Mouse (Mus musculus): ENCODE results near the gene Hormad2. TPM values are rescaled to one million over a fixed set of nuclear protein-coding genes. Genes with fewer than 3 reads are reported as not detected.

The Hormad2 gene
- 0.10 and 0.28 TPM in 2 replicates for polyA plus RNA-seq (2012; rRNA removed)

DNA sequence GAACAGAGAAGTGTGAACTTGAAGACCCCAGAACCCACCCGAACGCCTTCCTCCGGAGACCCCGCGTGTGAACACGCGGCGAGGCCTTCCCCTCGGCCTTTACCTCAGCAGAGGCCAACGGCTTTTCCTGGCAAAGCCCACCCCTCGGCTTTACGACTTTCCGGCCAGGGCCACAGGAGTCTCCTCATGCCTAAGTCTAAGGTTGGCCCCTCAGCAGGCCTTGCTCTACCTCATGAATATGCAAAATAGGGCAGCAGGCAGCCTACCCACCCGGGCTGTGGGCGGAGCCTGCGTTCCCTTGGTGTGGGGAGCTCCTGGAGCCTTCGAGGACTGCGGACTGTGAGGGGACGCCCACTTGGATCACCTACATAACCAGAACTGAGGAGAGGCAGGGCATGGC is at the start of gene Hormad2:
Hormad2 (minus strand) TSS at position 128 of the 400 bp plus-strand sequence.
- peak; percentile 44 for DNase-seq

DNA sequence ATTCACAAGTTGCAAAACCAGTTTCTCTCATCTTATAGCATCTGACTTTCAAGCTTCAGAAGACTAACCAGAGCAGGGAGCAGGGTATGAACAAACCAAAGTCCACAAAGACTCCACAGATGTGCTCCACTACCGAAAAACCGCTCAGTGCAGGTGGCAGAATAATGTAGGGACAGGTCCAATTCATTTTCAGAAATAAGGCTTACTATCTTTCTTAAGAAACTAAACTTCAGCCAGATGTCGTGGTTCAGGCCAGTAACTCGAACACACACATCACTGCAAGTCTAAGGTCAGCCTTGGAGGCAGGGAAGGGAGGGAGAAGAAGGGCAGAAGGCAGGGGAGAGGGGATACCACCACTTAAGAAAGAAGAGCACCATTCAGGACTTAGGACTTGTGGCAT is 48.3 kb upstream of the Hormad2 start:
- no peak for TF ChIP-seq CTCF (IDR thresholded peaks at IDR 0.05; ENCODE audit: borderline replicate concordance, control insufficient read depth, extremely low read depth, insufficient read depth, low read length, poor library complexity)
- TF ChIP-seq POLR2A (IDR thresholded peaks at IDR 0.05; ENCODE audit: control insufficient read depth, extremely low read depth, insufficient read depth, low read length, poor library complexity), result no peak
- DNase-seq, result no peak
- Histone ChIP-seq H3K36me3 (ENCODE audit: control insufficient read depth, insufficient read depth, low read length) (peaks cover 83% of the 10 kb centered on the region), H3K4me1 (replicated peaks; ENCODE audit: control insufficient read depth, insufficient read depth, low read length) (no peaks in the 10 kb centered on the region), H3K27ac (ENCODE audit: control insufficient read depth, insufficient read depth, low read length) (no peak overlapping the region), H3K4me3 (ENCODE audit: control insufficient read depth, insufficient read depth, low read length) (no peak overlapping the region), H3K27me3 (ENCODE audit: control insufficient read depth, insufficient read depth, low read length) (no peaks in the 10 kb centered on the region)
- 96% methylated on average over 4 of the region's 4 CpGs for WGBS

More for the DNA sequence above, at the start of gene Hormad2:
- no peak for TF ChIP-seq POLR2A (IDR thresholded peaks at IDR 0.05; ENCODE audit: control insufficient read depth, extremely low read depth, insufficient read depth, low read length, poor library complexity)
- TF ChIP-seq CTCF (IDR thresholded peaks at IDR 0.05; ENCODE audit: borderline replicate concordance, control insufficient read depth, extremely low read depth, insufficient read depth, low read length, poor library complexity), result no peak
- no peak within 1 kb of the TSS for H3K4me3 ChIP-seq (ENCODE audit: control insufficient read depth, insufficient read depth, low read length)
- H3K27ac ChIP-seq (ENCODE audit: control insufficient read depth, insufficient read depth, low read length), result no peak within 1 kb of the TSS
- no peaks in the 10 kb centered on the region for H3K27me3 ChIP-seq (ENCODE audit: control insufficient read depth, insufficient read depth, low read length)
- H3K36me3 ChIP-seq (ENCODE audit: control insufficient read depth, insufficient read depth, low read length), result no peaks in the 10 kb centered on the region
- H3K4me1 ChIP-seq (replicated peaks; ENCODE audit: control insufficient read depth, insufficient read depth, low read length), result no peaks in the 10 kb centered on the region
- 81% methylated on average over 19 of the region's 19 CpGs for WGBS

DNA sequence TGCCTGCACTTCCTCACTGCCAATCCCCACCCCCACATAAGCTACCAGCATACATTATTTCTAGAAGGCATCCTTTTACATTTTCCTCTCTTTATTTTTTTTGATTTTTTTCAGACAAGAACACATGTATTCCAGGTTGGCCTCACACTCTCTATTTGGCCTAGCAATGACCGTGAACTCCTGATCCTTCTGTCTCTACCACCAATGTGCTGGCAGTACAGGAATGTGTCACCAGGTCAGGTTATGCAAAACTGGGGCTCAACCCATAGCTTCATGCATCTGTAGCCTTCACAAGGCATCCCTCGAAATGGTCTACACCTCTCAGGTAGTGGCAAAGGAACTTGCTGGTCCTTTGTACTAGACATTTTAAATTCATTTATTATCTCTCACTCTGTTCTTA is 47.9 kb upstream of the Hormad2 start:
- TF ChIP-seq POLR2A (IDR thresholded peaks at IDR 0.05; ENCODE audit: control insufficient read depth, extremely low read depth, insufficient read depth, low read length, poor library complexity), result no peak
- TF ChIP-seq CTCF (IDR thresholded peaks at IDR 0.05; ENCODE audit: borderline replicate concordance, control insufficient read depth, extremely low read depth, insufficient read depth, low read length, poor library complexity), result no peak
- 97% methylated on average over 2 of the region's 2 CpGs for WGBS

DNA sequence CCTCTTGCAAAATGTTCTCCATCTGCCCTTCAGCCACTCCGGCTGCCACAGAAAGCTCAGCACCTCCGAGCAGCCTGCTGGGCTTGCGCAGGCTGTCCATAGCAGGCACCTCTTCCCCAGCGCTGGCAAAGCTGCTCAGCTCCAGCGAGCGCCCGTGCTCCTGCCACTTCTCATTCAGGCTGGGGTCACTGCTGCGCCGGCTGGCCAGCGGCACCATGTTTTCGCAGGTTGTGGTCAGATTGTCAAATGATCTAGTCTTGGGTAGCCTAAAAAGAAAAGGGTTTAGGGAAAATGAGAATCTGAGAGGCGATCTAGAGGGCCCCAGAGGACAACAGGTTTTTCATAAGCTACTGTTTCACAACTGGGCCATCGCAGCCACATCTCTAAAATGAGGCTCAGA is 47.5 kb upstream of the Hormad2 start:
- H3K36me3 ChIP-seq (ENCODE audit: control insufficient read depth, insufficient read depth, low read length), result peaks cover 91% of the 10 kb centered on the region
- no peak for TF ChIP-seq POLR2A (IDR thresholded peaks at IDR 0.05; ENCODE audit: control insufficient read depth, extremely low read depth, insufficient read depth, low read length, poor library complexity)
- TF ChIP-seq CTCF (IDR thresholded peaks at IDR 0.05; ENCODE audit: borderline replicate concordance, control insufficient read depth, extremely low read depth, insufficient read depth, low read length, poor library complexity), result no peak
- no peak for DNase-seq
- no peak overlapping the region for H3K27ac ChIP-seq (ENCODE audit: control insufficient read depth, insufficient read depth, low read length)
- no peaks in the 10 kb centered on the region for H3K4me1 ChIP-seq (replicated peaks; ENCODE audit: control insufficient read depth, insufficient read depth, low read length)
- no peak overlapping the region for H3K4me3 ChIP-seq (ENCODE audit: control insufficient read depth, insufficient read depth, low read length)
- WGBS, result 98% methylated on average over 13 of the region's 13 CpGs
- no peaks in the 10 kb centered on the region for H3K27me3 ChIP-seq (ENCODE audit: control insufficient read depth, insufficient read depth, low read length)

More for the DNA sequence above, 47.9 kb upstream of the Hormad2 start:
- DNase-seq, result no peak
- Histone ChIP-seq H3K4me1 (replicated peaks; ENCODE audit: control insufficient read depth, insufficient read depth, low read length) (no peaks in the 10 kb centered on the region), H3K27me3 (ENCODE audit: control insufficient read depth, insufficient read depth, low read length) (no peaks in the 10 kb centered on the region), H3K27ac (ENCODE audit: control insufficient read depth, insufficient read depth, low read length) (no peak overlapping the region), H3K36me3 (ENCODE audit: control insufficient read depth, insufficient read depth, low read length) (peaks cover 87% of the 10 kb centered on the region), H3K4me3 (ENCODE audit: control insufficient read depth, insufficient read depth, low read length) (no peak overlapping the region)

DNA sequence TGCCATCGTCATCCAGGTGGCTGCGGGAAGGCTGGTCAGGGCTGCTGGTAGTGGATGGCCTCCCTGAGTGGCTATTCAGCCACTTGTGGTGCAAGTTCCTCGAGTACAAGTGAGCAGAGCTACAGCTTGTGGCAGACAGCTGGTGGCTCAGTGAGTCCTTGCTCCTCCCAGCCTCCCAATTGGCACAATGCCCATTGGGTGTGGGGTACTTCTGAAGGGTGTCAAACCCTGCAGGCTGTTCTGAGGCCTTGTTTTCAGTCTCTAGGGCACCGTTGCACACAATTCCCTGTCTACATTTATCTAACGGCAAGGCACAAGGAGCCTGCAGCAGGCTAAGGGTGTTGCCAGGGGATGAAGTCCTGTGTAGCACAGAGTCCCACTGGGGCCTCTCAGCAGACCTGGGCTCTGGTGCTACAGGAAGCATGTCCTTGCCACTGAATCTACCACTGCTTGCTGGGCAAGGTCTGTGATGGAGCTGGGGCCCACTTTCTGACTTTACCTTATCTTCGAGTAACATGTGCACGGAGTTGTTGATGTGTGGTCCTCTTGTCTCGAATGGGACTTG is 46.6 kb upstream of the Hormad2 start:
- WGBS, result 91% methylated on average over 8 of the region's 8 CpGs

DNA sequence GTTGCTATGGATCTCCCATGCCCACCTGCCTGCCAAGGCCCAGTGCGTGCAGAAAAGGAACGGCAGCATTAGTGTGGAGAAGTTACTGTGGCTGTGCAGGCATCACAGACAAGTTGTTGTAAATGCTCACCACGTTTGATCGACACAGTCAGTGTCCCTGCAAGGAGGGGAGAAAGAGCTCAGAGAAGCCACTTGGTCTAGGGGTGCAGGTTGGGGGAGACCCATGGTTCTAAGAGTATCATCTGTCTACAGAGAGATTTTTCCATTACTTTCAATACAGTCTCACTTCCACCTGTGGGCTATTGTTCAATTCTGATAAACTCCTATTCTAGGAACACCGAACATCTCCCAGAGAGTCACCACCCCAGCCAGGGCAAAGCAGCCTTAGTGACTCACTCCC is 43.6 kb upstream of the Hormad2 start:
- H3K36me3 ChIP-seq (ENCODE audit: control insufficient read depth, insufficient read depth, low read length), result peaks cover 92% of the 10 kb centered on the region
- DNase-seq, result no peak
- no peaks in the 10 kb centered on the region for H3K4me1 ChIP-seq (replicated peaks; ENCODE audit: control insufficient read depth, insufficient read depth, low read length)
- no peak overlapping the region for H3K4me3 ChIP-seq (ENCODE audit: control insufficient read depth, insufficient read depth, low read length)
- H3K27me3 ChIP-seq (ENCODE audit: control insufficient read depth, insufficient read depth, low read length), result no peaks in the 10 kb centered on the region
- WGBS, result 94% methylated on average over 5 of the region's 5 CpGs
- no peak overlapping the region for H3K27ac ChIP-seq (ENCODE audit: control insufficient read depth, insufficient read depth, low read length)
- TF ChIP-seq POLR2A (IDR thresholded peaks at IDR 0.05; ENCODE audit: control insufficient read depth, extremely low read depth, insufficient read depth, low read length, poor library complexity) (no peak), CTCF (IDR thresholded peaks at IDR 0.05; ENCODE audit: borderline replicate concordance, control insufficient read depth, extremely low read depth, insufficient read depth, low read length, poor library complexity) (no peak)

More for the DNA sequence above, 46.6 kb upstream of the Hormad2 start:
- no peaks in the 10 kb centered on the region for H3K4me1 ChIP-seq (replicated peaks; ENCODE audit: control insufficient read depth, insufficient read depth, low read length)
- H3K27me3 ChIP-seq (ENCODE audit: control insufficient read depth, insufficient read depth, low read length), result no peaks in the 10 kb centered on the region
- TF ChIP-seq POLR2A (IDR thresholded peaks at IDR 0.05; ENCODE audit: control insufficient read depth, extremely low read depth, insufficient read depth, low read length, poor library complexity) (no peak), CTCF (IDR thresholded peaks at IDR 0.05; ENCODE audit: borderline replicate concordance, control insufficient read depth, extremely low read depth, insufficient read depth, low read length, poor library complexity) (no peak)
- H3K36me3 ChIP-seq (ENCODE audit: control insufficient read depth, insufficient read depth, low read length), result peaks cover 96% of the 10 kb centered on the region
- DNase-seq, result no peak
- H3K4me3 ChIP-seq (ENCODE audit: control insufficient read depth, insufficient read depth, low read length), result no peak overlapping the region
- H3K27ac ChIP-seq (ENCODE audit: control insufficient read depth, insufficient read depth, low read length), result no peak overlapping the region

DNA sequence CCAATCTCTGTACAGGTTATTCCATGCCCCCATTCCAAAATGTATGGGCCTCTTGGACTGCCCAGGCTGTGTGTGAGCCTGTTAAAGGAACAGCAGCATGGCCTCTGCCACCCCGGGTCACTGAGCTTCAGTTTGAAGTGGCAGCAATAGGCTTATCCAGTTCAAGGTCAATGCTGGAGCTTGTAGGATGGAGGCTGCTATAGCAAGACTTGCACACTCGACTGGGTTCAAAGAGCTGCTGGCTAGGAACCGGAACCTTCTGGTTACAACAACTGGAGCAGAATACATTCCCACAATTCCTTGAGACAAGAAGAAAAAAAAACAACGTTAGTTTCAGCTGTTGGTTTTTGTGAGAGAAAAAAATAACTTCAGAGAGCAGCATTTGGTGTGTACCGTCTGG is 41.7 kb upstream of the Hormad2 start:
- Histone ChIP-seq H3K27ac (ENCODE audit: control insufficient read depth, insufficient read depth, low read length) (no peak overlapping the region), H3K4me3 (ENCODE audit: control insufficient read depth, insufficient read depth, low read length) (no peak overlapping the region), H3K27me3 (ENCODE audit: control insufficient read depth, insufficient read depth, low read length) (no peaks in the 10 kb centered on the region), H3K4me1 (replicated peaks; ENCODE audit: control insufficient read depth, insufficient read depth, low read length) (no peaks in the 10 kb centered on the region), H3K36me3 (ENCODE audit: control insufficient read depth, insufficient read depth, low read length) (peaks cover 76% of the 10 kb centered on the region)
- DNase-seq, result no peak
- 96% methylated on average over 5 of the region's 5 CpGs for WGBS
- TF ChIP-seq POLR2A (IDR thresholded peaks at IDR 0.05; ENCODE audit: control insufficient read depth, extremely low read depth, insufficient read depth, low read length, poor library complexity) (no peak), CTCF (IDR thresholded peaks at IDR 0.05; ENCODE audit: borderline replicate concordance, control insufficient read depth, extremely low read depth, insufficient read depth, low read length, poor library complexity) (no peak)

Data from thymus, adult 2 months (tissue).